18 mouse cellular contexts compared by ENCODE assay signal in the genomic region with DNA sequence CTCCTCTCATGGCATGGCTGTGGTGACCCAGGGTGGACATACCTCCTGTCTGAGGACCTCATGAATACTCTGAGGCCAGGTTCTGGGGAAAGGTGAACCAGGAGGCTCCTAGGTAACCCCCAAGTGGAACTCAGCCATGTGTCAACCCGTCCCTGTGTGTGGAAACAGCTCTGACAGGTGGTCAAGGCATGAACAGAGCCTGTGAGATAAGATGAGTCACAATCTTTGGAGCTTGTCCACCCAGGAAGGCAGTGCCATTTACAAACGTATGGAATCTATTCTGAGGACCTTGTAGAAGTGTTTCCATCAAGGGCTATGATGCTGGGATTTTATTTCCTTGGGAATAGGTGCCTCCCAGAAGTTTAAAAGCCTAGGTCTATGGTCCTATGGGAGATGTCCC.
"Had no signal": no experiment of that assay in that cellular context is flagged by ENCODE, and none has a peak within 500 bp of the region (broad histone marks: within the 10 kb centered on the region; RNA-seq: fewer than 3 reads in every experiment).

No protein-coding gene starts in this region.

- H3K4me3 ChIP-seq: lung, embryonic 15.5 days; megakaryocyte, embryonic 14.5 days; midbrain, embryonic 13.5 days; midbrain, embryonic 15.5 days; neural tube, embryonic 12.5 days had no signal

- DNase-seq: lung, adult 2 months; lung, postnatal 14 days; lung, postnatal 36 days; right cerebral cortex, adult 18-20 months; right cerebral cortex, postnatal 25 days; right cerebral cortex, postnatal 4 days; spleen, adult 18-20 months; thymus, adult 18-20 months; thymus, postnatal 14 days; thymus, postnatal 36 days had no signal

- H3K9ac ChIP-seq: lung, embryonic 15.5 days; midbrain, embryonic 13.5 days; midbrain, embryonic 15.5 days; neural tube, embryonic 12.5 days had no signal

- H3K4me1 ChIP-seq: lung, embryonic 15.5 days had no signal

- H3K27me3 ChIP-seq: lung, embryonic 15.5 days; midbrain, embryonic 13.5 days; midbrain, embryonic 15.5 days; neural tube, embryonic 12.5 days had no signal

- H3K9me3 ChIP-seq: lung, embryonic 15.5 days; midbrain, embryonic 13.5 days; midbrain, embryonic 15.5 days; neural tube, embryonic 12.5 days had no signal

- ATAC-seq: lung, postnatal 0 days; midbrain, embryonic 13.5 days; midbrain, embryonic 15.5 days had no signal

- H3K4me2 ChIP-seq: lung, embryonic 15.5 days; midbrain, embryonic 11.5 days; midbrain, embryonic 13.5 days; midbrain, embryonic 15.5 days; neural tube, embryonic 12.5 days had no signal

- H3K36me3 ChIP-seq: lung, embryonic 15.5 days had no signal

- H3K27ac ChIP-seq: lung, embryonic 15.5 days; macrophage; midbrain, embryonic 13.5 days; midbrain, embryonic 15.5 days; neural tube, embryonic 12.5 days had no signal
